Mouse (Mus musculus) CD4-positive, CD25-positive, alpha-beta regulatory T cell, adult 9 weeks (primary cell): ENCODE results near the gene Pgc. TPM values are rescaled to one million over a fixed set of nuclear protein-coding genes. Genes with fewer than 3 reads are reported as not detected.

Experiments
- polyA plus RNA-seq: library from polyadenylated mRNA; unstranded; fragments of 100-300 nt; shearing (Covaris generic); gene quantifications from one replicate; pipeline ENCODE4 v1.2.1, GENCODE M21; 2017

Pgc gene
- not detected for polyA plus RNA-seq

DNA sequence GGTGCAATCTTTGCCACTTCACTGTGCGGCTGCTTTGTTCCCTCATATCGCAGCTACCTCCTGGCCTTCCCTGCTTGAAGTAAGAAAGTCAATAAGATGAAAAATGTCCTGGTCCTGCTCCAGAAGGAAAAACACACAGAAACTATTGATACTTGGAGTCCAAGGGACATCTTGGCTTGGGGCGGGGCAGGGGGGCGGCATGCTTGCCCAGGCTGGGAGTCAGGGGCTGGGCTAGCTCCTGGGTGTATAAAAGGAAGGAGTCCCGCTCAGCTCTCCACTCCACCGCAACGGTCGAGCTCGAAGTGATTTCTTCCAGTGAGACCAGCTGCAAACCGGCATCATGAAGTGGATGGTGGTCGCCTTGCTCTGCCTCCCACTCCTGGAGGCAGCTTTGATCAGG lies at the start of gene Pgc:
Pgc (plus strand) TSS at position 277 of the 400 bp plus-strand sequence.

DNA sequence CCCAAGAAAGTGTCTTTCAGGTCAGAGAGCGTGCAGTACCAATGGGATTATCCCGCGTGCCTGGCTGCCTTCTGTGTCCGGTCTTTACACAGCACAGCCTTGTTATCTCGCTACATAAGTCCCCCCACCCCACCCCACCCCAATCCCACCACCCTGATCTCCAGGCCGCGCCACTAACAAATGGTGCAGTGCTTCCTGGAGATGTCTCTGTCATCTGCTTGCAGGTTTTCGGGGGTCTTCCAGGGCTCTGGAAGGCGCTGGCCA lies 38.4 kb upstream of the Pgc start, which contains the start of gene Tomm6:
Tomm6 (minus strand) TSS at position 43 of the 264 bp plus-strand sequence.

GRCm38 (mm10) chr17:47688608-47689575 lies 37.8 kb upstream of the Pgc start, which contains the start of gene Frs3:
TSS of gene Frs3 (plus strand) at chr17:47689030.

DNA sequence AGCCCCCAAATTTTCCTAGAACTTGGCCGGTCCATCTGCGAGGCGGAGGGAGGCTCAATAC lies 32.4 kb upstream of the Pgc start, which contains the start of gene Gm21981:
Gm21981 (minus strand) TSS at position 14 of the 61 bp plus-strand sequence.

DNA sequence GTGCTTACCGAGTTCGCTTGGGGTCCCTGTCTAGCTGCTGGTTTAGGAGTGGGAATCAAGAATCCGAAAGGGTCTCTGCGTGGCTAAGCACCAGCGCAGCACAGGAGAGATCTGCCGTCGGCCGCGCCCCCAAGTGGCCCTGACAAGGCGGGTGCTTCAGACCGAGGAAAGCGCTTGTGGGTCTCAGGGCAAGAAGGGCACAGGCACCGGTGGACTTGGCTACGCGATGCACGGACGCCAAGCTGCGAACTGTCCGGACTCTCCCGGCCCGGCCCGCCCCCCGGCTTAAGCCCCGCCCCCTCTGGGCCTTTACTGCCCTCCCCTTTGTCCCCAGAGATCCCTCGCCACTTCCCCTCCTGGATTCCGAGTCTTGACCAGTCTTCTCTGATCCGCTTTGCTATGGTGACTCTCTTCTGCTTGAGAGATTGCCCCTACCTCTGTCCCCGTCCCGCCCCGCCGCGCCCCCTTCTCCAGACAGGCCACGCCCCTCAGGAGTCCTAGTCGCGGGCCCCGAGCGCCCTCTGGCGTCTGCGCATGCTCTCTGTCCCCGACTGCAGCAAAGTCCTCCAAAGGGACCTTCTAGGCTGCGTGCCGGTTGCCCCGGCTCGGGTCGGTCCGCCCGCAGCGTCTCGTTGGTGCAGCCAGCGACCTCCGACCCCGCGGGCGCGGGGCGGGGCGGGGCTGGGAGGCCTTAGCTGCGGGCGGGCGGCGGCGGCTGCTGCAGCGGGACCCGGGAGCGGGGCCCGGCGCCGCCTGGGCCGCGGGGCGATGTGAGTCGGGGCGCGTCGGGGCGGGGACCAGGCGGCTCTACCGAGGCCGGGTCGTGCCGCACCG lies 31.9 kb upstream of the Pgc start, which contains the start of gene Prickle4:
Prickle4 (minus strand) TSS at position 234 of the 834 bp plus-strand sequence.

DNA sequence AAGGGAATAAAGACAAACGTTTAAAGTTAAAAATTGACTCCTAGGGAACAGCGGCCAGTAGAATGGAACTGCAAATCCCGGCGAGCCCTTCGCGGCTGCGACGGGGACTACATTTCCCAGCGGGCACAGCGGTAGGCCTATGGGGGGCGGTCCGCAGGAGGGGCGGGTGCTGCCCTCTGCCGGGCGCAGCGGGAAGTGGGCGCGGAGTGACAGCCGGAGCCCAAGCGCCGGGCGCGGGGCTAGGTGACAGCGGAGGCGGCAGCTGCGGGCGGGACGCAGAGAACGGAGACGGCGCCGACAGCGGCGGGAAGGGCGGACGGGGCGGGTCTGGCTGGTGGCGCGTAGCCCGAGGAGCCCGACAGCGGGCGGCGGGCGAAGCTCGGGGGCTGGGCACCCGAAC lies 10.2 kb downstream of the Pgc start, which contains the start of gene Tfeb:
Tfeb (plus strand) TSS at position 175 of the 400 bp plus-strand sequence.

Other genes starting within 250 kb of the Pgc start
- gene Taf8, start 224.6 kb upstream of the Pgc start, polyA plus RNA-seq: 60.2 TPM
- gene Ccnd3, start 221.8 kb upstream of the Pgc start, polyA plus RNA-seq: 261 TPM
- 19.5 TPM for gene Bysl, start 115.3 kb upstream of the Pgc start, polyA plus RNA-seq
- 45.5 TPM for gene Med20, start 115.3 kb upstream of the Pgc start, polyA plus RNA-seq
- 0.29 TPM for gene Gm20517, start 115.3 kb upstream of the Pgc start, polyA plus RNA-seq
- 0.61 TPM for gene Usp49, start 96.2 kb upstream of the Pgc start, polyA plus RNA-seq
- gene Tomm6, start 38.5 kb upstream of the Pgc start, polyA plus RNA-seq: 288 TPM
- gene Frs3, start 37.8 kb upstream of the Pgc start, polyA plus RNA-seq: 0.62 TPM
- not detected for gene Gm21981, start 32.4 kb upstream of the Pgc start, polyA plus RNA-seq
- gene Prickle4, start 32.1 kb upstream of the Pgc start, polyA plus RNA-seq: not detected
- 11.1 TPM for gene Tfeb, start 10.2 kb downstream of the Pgc start, polyA plus RNA-seq
- gene Mdfi, start 107.8 kb downstream of the Pgc start, polyA plus RNA-seq: not detected
- 6.4 TPM for gene Foxp4, start 197.8 kb downstream of the Pgc start, polyA plus RNA-seq